Mouse (Mus musculus) stomach, embryonic 16.5 days (tissue): Measurements from ENCODE around the gene Ift43. TPM values are rescaled to one million over a fixed set of nuclear protein-coding genes. Genes with fewer than 3 reads are reported as not detected.

Source experiments
- ATAC-seq: fragments of 200-750 bp; cut with Nextera tagmentation; 2 replicates; pipeline ENCODE4 v1.8.0; 2017; ENCODE audit warnings: moderate number of reproducible peaks, moderate TSS enrichment; ENCODE audit not compliant: insufficient read depth, low FRiP score
- H3K27ac ChIP-seq: fragments of 300-500 bp; sonication (generic); 2 replicates; pipeline ENCODE4 v1.5.1; 2014; ENCODE audit warnings: low read length
- H3K27me3 ChIP-seq: fragments of 300-500 bp; sonication (generic); 2 replicates; pipeline ENCODE4 v1.6.1; 2014; ENCODE audit warnings: low read length, control low read depth, mixed read lengths; ENCODE audit not compliant: control insufficient read depth, insufficient read depth
- H3K36me3 ChIP-seq: fragments of 300-500 bp; sonication (generic); 2 replicates; pipeline ENCODE4 v1.6.1; 2014; ENCODE audit warnings: low read length; ENCODE audit not compliant: control insufficient read depth, insufficient read depth
- H3K4me1 ChIP-seq: fragments of 300-500 bp; sonication (generic); 2 replicates; pipeline ENCODE4 v1.6.1; 2014; ENCODE audit warnings: low read length, control low read depth, mixed read lengths; ENCODE audit not compliant: control insufficient read depth, insufficient read depth
- H3K4me2 ChIP-seq: fragments of 300-500 bp; sonication (generic); 2 replicates; pipeline ENCODE4 v1.6.1; 2014; ENCODE audit warnings: low read depth, low read length, mixed read lengths
- H3K4me3 ChIP-seq: fragments of 300-500 bp; sonication (generic); replicated peaks from 2 replicates; pipeline ENCODE4 v1.5.1; 2014; ENCODE audit warnings: mild to moderate bottlenecking, low read length
- H3K9ac ChIP-seq: fragments of 300-500 bp; sonication (generic); 2 replicates; pipeline ENCODE4 v1.6.1; 2014; ENCODE audit warnings: low read length
- H3K9me3 ChIP-seq: fragments of 300-500 bp; sonication (generic); replicated peaks from 2 replicates; pipeline ENCODE4 v1.6.1; 2016; ENCODE audit warnings: low read length, control low read depth; ENCODE audit not compliant: control insufficient read depth
- whole genome bisulfite sequencing: fragments of 180-500 bp; shearing (Covaris S2); extraction: QIAGEN DNeasy Blood & Tissue Kit; methylation state at CpG from one replicate; pipeline ENCODE4 v1.1.7; 2014; 5-methylcytosine and 5-hydroxymethylcytosine counted together
- polyA plus RNA-seq: library from polyadenylated mRNA; unstranded; fragments of >200 nt; fragmentation: Nextera tagmentation; extraction: Ambion mirVana; gene quantifications from 2 replicates; pipeline ENCODE4 v1.2.1, GENCODE M21; 2015

Ift43 gene
- polyA plus RNA-seq, 1 experiment from 2014 or later = 54.1 TPM

DNA sequence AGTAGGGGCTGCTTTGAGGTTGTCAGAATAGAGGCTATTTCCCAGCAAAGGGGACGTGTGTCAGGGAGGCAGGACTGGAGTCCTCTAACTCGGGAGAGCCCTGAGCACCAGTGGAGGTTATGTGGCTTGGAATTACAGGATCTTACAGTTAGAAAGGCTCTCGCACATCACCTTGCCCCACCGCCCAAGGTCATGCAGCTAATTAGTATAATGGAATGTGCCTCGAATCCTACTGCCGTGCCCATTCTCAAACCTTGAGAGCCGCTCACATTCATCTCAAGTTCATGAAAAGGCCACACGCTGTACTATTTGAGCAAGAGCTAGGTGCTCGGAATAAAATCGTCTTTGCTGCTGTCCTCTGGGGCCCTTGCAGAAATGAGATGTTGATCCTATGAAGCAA lies 47.4 kb downstream of the Ift43 start:
- no peaks in the 10 kb centered on the region for H3K9me3 ChIP-seq
- no peak for ATAC-seq
- no peaks in the 10 kb centered on the region for H3K36me3 ChIP-seq
- H3K4me2 ChIP-seq = no peak overlapping the region
- 55% methylated on average over 10 of the region's 10 CpGs for WGBS
- no peak overlapping the region for H3K4me3 ChIP-seq
- H3K4me1 ChIP-seq = no peaks in the 10 kb centered on the region
- H3K27ac ChIP-seq = no peak overlapping the region
- no peaks in the 10 kb centered on the region for H3K27me3 ChIP-seq
- H3K9ac ChIP-seq = no peak overlapping the region

DNA sequence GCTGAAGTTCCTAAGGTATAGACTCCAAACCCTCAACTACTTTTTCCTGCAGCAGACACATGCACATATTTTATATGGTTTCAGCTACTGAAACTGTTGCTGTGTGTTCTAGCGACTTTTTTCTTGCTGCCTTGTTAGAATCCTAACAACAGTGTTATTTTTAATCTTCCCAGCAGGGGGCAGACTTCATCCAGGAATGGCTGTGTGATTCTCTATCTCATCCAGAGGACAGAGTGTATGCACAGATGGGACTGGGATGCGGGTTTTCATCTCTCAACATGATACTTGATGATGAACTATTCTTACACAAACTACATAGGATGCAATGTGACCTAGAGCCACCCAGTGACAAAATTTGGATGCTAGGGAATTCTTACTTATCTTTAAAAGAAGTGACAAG lies 50.5 kb downstream of the Ift43 start:
- ATAC-seq = no peak
- Histone ChIP-seq H3K27ac (no peak overlapping the region), H3K4me1 (no peaks in the 10 kb centered on the region), H3K27me3 (no peaks in the 10 kb centered on the region), H3K9ac (no peak overlapping the region), H3K36me3 (no peaks in the 10 kb centered on the region), H3K4me2 (no peak overlapping the region), H3K4me3 (no peak overlapping the region), H3K9me3 (no peaks in the 10 kb centered on the region)
- 22% methylated on average over 2 of the region's 2 CpGs for WGBS

DNA sequence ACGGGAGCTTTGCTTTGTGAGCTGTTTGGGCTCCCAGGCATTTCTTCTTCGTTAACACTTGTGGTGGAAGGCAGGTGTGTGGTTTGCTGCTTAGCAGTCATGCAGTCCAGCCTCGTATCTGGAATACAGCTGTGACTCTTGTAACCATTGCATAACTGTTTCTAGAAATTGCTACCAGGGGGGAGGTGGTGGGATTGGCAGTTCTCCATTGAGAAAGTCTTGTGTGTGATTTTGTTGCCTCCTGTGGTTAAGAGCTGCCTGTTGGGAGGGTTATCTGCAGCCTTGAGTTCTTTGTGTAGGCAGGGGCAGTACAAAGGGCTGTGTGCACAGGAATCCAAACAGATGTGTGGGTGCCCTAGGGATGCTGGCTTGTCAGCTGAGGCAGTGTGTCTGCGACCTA lies 53.4 kb downstream of the Ift43 start:
- H3K27me3 ChIP-seq = no peaks in the 10 kb centered on the region
- no peak for ATAC-seq

DNA sequence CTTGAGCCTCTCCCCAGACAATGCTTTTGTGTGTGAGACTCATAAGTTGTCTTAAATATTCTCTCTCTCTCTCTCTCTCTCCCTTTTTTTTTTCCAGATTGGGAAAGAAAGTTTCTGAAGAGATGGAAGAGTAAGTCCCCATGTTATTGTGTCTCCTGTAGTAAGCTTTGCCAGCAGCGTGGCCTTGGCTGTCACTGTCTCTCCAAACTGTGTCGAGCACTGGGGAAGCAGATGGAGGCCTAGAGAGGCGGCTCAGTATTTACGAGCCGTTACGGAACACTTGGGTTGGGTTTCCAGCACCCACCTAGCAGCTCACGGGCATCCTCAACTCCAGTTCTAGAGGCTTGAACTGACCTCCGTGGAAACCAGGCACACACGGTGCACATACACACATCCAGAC lies 56.4 kb downstream of the Ift43 start:
- Histone ChIP-seq H3K9me3 (no peaks in the 10 kb centered on the region), H3K27me3 (no peaks in the 10 kb centered on the region), H3K9ac (no peak overlapping the region), H3K4me3 (no peak overlapping the region), H3K4me2 (no peak overlapping the region), H3K36me3 (no peaks in the 10 kb centered on the region), H3K27ac (no peak overlapping the region), H3K4me1 (no peaks in the 10 kb centered on the region)
- ATAC-seq = no peak
- WGBS = 88% methylated on average over 9 of the region's 9 CpGs

More for the DNA sequence above, 53.4 kb downstream of the Ift43 start:
- Histone ChIP-seq H3K4me2 (no peak overlapping the region), H3K27ac (no peak overlapping the region), H3K4me1 (no peaks in the 10 kb centered on the region), H3K4me3 (no peak overlapping the region), H3K9me3 (no peaks in the 10 kb centered on the region), H3K36me3 (no peaks in the 10 kb centered on the region), H3K9ac (no peak overlapping the region)
- WGBS = 75% methylated on average over 4 of the region's 4 CpGs

DNA sequence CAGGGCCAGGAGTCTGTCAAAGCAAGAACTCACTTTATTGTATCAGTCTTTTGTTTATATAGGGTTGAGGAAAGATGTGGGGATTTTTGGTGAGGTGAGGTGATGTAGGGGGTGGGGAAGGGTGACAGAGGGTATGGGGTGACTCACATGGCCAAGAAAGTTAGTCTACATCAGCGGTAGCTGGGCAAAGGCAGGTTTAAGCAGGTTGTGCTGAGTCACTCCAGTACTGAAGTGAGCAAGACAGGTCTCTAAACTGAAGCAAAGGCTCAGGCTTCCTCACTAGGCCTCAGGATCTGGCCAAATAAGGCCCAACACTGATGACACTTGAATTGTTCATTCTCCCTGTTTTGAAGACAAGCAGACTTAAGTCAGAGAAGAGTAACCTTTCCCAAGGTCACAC lies 60.0 kb downstream of the Ift43 start:
- 69% methylated on average over 1 of the region's 1 CpGs for WGBS
- Histone ChIP-seq H3K27ac (no peak overlapping the region), H3K36me3 (no peaks in the 10 kb centered on the region), H3K4me1 (no peaks in the 10 kb centered on the region), H3K4me2 (no peak overlapping the region), H3K9me3 (no peaks in the 10 kb centered on the region), H3K4me3 (no peak overlapping the region), H3K9ac (no peak overlapping the region), H3K27me3 (no peaks in the 10 kb centered on the region)
- no peak for ATAC-seq

DNA sequence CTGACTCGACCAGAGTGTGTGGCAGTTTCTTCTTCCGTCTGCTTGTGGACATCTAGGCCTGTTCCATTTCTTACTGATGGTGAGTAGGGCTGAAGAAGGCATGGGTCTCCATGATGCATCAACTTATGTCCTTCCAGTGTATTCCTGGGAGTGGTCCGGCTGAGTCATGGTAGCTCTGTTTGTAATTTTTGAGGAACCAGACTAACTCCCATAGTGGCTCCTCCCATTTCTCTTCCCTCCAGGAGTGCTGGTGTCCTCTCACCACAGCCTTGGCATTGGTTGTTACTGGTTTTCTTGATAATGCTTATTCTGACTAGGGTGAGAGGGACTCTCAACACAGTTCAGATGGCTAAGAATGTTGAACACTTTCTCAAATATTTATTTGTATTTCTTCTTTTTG lies 63.9 kb downstream of the Ift43 start:
- H3K27me3 ChIP-seq = no peaks in the 10 kb centered on the region
- 91% methylated on average over 3 of the region's 3 CpGs for WGBS
- no peaks in the 10 kb centered on the region for H3K36me3 ChIP-seq
- H3K4me3 ChIP-seq = no peak overlapping the region
- H3K9me3 ChIP-seq = no peaks in the 10 kb centered on the region
- no peak overlapping the region for H3K4me2 ChIP-seq
- H3K4me1 ChIP-seq = no peaks in the 10 kb centered on the region
- no peak overlapping the region for H3K9ac ChIP-seq
- no peak overlapping the region for H3K27ac ChIP-seq
- no peak for ATAC-seq

DNA sequence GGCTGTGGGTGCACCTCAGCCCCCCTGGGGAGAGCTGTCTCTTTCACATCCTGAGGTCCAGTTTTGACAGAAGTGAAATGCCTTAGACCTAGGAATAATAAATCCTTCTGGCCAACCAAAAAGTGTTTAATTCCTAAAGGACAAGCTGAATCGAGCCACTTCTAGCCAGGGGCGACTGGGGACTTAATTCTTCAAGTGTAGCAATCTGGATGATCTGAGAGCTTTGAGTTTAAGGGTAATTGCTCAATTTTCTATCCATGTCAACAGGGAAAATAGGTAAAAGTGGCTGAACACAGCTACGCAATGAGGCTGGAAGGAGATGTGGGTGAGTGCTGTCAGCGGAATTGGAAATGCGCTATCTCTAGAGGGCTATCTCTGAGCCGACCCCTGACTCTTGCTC lies 65.9 kb downstream of the Ift43 start:
- Histone ChIP-seq H3K4me2 (no peak overlapping the region), H3K27ac (no peak overlapping the region), H3K4me3 (no peak overlapping the region), H3K9ac (no peak overlapping the region), H3K9me3 (no peaks in the 10 kb centered on the region), H3K36me3 (no peaks in the 10 kb centered on the region), H3K4me1 (no peaks in the 10 kb centered on the region), H3K27me3 (no peaks in the 10 kb centered on the region)
- ATAC-seq = no peak
- WGBS = 75% methylated on average over 6 of the region's 6 CpGs

DNA sequence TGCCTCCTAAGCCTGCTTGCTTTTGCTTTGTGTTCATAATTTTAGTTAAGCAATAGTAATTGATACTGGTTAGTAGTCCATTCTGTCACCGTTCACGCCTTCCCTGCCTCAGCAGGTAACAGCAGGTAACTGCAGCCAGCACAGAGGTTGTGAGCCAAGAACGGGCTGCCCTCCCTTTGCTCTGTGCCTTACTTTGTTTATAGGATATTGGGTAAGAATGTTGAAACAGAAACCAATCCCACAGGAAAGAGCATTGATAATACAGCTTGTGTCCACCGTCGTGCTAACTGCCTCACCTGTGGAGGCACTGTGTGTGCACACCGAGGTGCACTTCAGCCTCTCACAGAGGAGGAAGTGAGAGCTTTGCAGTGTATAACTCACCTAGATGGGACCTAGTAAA lies 66.7 kb downstream of the Ift43 start:
- Histone ChIP-seq H3K4me3 (no peak overlapping the region), H3K27me3 (no peaks in the 10 kb centered on the region), H3K4me2 (no peak overlapping the region), H3K27ac (no peak overlapping the region), H3K9me3 (no peaks in the 10 kb centered on the region), H3K4me1 (no peaks in the 10 kb centered on the region), H3K9ac (no peak overlapping the region), H3K36me3 (no peaks in the 10 kb centered on the region)
- ATAC-seq = no peak
- WGBS = 71% methylated on average over 6 of the region's 6 CpGs

DNA sequence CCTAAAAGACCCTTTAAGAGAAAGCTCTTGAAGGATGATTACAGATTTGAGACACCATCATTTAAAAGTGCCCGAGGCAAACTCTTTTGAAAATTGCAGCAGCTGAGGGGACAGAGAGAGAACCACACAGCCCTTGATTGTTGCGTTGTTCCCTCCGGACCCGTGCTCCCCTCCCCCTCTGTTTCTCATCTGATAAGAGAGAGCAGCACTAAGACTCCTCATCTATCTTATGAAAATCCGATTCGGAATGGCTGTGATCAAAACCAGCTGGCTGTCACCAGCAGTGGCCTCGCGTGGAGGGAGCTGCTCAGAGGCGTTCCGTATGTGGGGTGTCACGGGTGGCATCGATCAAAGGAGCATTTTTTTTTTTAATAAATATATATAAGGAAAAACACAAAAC lies 69.6 kb downstream of the Ift43 start:
- ATAC-seq = no peak
- 24% methylated on average over 12 of the region's 12 CpGs for WGBS
- Histone ChIP-seq H3K9ac (no peak overlapping the region), H3K4me3 (no peak overlapping the region), H3K36me3 (no peaks in the 10 kb centered on the region), H3K9me3 (no peaks in the 10 kb centered on the region), H3K4me2 (no peak overlapping the region), H3K27ac (no peak overlapping the region), H3K27me3 (no peaks in the 10 kb centered on the region), H3K4me1 (no peaks in the 10 kb centered on the region)
